Mouse (Mus musculus) bone marrow macrophage, adult 2 months (primary cell): ENCODE results near the gene Ankrd33b.

Experiments used
- CTCF ChIP-seq: IDR thresholded peaks from 2 replicates; pipeline ENCODE4 v1.5.1; 2012; ENCODE audit warnings: low read depth, mild to moderate bottlenecking, low read length, moderate library complexity
- POLR2A ChIP-seq: IDR thresholded peaks from 2 replicates; pipeline ENCODE4 v1.6.1; 2012; ENCODE audit warnings: mild to moderate bottlenecking, low read depth, low read length, borderline replicate concordance

DNA sequence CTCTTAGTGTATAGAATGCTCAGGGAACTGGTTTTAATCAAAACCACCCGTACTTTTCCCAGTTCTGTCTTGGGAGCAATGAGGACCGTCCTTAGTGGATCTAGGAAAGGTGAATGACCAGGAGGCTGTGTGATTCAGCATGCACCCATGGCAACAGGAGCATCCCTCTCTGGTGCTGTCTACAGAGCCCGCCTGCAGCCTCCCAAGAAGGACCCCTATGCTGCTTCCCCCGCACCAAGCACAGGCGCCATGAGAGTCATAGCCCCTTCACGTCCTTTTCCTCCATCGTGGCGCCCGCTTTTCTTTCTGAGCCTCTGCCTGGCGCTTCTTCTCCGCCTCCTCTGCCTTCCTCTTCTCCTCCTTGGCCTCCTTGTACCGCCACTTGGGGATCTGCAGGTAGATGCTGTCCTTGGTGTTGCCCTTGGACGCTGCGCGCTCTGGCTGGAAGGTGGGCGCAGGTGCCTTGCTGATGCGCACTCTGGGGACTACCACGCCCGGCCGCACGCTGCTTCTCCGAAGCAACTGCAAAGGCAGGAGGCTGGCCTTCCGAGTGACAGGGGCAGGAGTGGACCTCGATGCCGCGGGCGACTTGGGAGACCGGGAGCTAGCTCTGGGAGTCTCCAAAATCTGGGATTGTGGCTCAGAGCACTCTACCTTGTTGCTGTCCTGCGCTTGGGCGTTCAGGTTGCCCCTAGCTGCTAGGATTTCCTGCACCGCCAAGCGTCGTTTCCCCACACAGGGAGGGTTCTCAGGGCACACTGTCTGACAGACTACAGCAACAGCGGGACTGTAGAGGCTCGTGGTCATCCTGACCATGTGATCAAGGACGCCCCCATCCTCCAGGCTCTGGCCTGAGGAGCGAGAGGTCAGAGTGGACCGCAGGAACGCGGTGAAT, 70.4 kb downstream of the Ankrd33b start:
- TF ChIP-seq CTCF (no peak), POLR2A (no peak)
